Mouse (Mus musculus): ENCODE results near the gene Leng8.

DNA sequence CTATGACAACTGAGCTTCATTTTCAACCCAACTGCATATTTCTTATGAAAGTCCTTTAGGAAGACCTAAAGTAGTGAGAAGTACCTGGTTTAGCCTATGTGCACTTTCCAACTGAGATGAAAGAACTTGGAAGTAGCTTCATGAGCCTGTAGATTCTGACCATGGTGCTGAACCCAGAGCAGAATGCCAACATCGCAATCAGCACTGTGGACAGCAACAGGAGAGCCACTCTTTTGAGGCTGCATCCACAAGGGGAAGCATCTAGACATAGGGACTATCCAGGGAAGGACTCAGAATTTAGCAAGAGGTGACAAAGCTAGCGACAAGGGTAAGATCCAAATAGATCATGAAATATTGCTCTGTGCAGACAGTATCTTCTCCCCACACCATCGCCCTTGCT is 41.6 kb downstream of the Leng8 start:
- TF ChIP-seq CTCF (IDR thresholded peaks at IDR 0.05; ENCODE audit: borderline replicate concordance, control insufficient read depth, extremely low read depth, insufficient read depth, low read length, poor library complexity) (no peak), POLR2A (IDR thresholded peaks at IDR 0.05; ENCODE audit: control insufficient read depth, extremely low read depth, insufficient read depth, low read length, poor library complexity) (no peak)

All from thymus, adult 2 months (tissue).